9 mouse cellular contexts compared by ENCODE assay signal in genomic region chr17:34980655-34981054, GRCm38 (mm10). TPM values are rescaled to one million over a fixed set of nuclear protein-coding genes. Genes with fewer than 3 reads are reported as not detected.
DNase-seq lines count a peak whose midpoint lies in the region; ATAC-seq lines count a peak whose summit lies in the region.
"Had no signal": no experiment of that assay in that cellular context is flagged by ENCODE, and none has a peak within 500 bp of the region (broad histone marks: within the 10 kb centered on the region; RNA-seq: fewer than 3 reads in every experiment).

No protein-coding gene starts in this region.

- ATAC-seq in embryonic facial prominence, embryonic 13.5 days (ENCODE audit: insufficient number of reproducible peaks, insufficient read depth, low FRiP score, low TSS enrichment, low read depth), result no peak
- no peak for ATAC-seq in hindbrain, embryonic 16.5 days
- no peak for ATAC-seq in liver, embryonic 16.5 days (ENCODE audit: low read depth)

- H3K9me3 ChIP-seq in embryonic facial prominence, embryonic 13.5 days, result no peaks in the 10 kb centered on the region
- H3K9me3 ChIP-seq in hindbrain, embryonic 16.5 days (ENCODE audit: control insufficient read depth, low read length), result no peaks in the 10 kb centered on the region
- H3K9me3 ChIP-seq in liver, embryonic 16.5 days (replicated peaks; ENCODE audit: control insufficient read depth, low read length), result no peaks in the 10 kb centered on the region

- peaks cover 13% of the 10 kb centered on the region for H3K4me1 ChIP-seq in embryonic facial prominence, embryonic 13.5 days
- H3K4me1 ChIP-seq in hindbrain, embryonic 16.5 days (ENCODE audit: control insufficient read depth, insufficient read depth, low read depth, low read length), result peaks cover 17% of the 10 kb centered on the region
- peaks cover 27% of the 10 kb centered on the region for H3K4me1 ChIP-seq in liver, embryonic 16.5 days (ENCODE audit: control insufficient read depth, low read depth, low read length)

- peak overlapping the region; percentile 88 for H3K4me2 ChIP-seq in embryonic facial prominence, embryonic 13.5 days
- peak overlapping the region; percentile 70 for H3K4me2 ChIP-seq in hindbrain, embryonic 16.5 days (ENCODE audit: low read length)
- peak overlapping the region; percentile 86 for H3K4me2 ChIP-seq in liver, embryonic 16.5 days (ENCODE audit: low read depth, low read length)

- H3K9ac ChIP-seq in embryonic facial prominence, embryonic 13.5 days, result peak overlapping the region; percentile 94
- H3K9ac ChIP-seq in hindbrain, embryonic 16.5 days (ENCODE audit: low read depth, low read length), result peak overlapping the region; percentile 93
- H3K9ac ChIP-seq in liver, embryonic 16.5 days (ENCODE audit: low read depth, low read length), result peak overlapping the region; percentile 89

- WGBS in embryonic facial prominence, embryonic 13.5 days, result 10% methylated on average over 2 of the region's 2 CpGs
- WGBS in hindbrain, embryonic 16.5 days, result 17% methylated on average over 2 of the region's 2 CpGs
- WGBS in liver, embryonic 16.5 days (ENCODE audit: insufficient replicate concordance), result 15% methylated on average over 2 of the region's 2 CpGs

- H3K27ac ChIP-seq in embryonic facial prominence, embryonic 13.5 days, result no peak overlapping the region
- no peak overlapping the region for H3K27ac ChIP-seq in hindbrain, embryonic 16.5 days (ENCODE audit: low read depth, low read length)
- peak overlapping the region; percentile 96 for H3K27ac ChIP-seq in liver, embryonic 16.5 days (ENCODE audit: low read length)

- H3K27me3 ChIP-seq in embryonic facial prominence, embryonic 13.5 days, result no peaks in the 10 kb centered on the region
- no peaks in the 10 kb centered on the region for H3K27me3 ChIP-seq in hindbrain, embryonic 16.5 days (replicated peaks; ENCODE audit: control insufficient read depth, insufficient read depth, low read length)
- no peaks in the 10 kb centered on the region for H3K27me3 ChIP-seq in liver, embryonic 16.5 days (ENCODE audit: control insufficient read depth, insufficient read depth, low read depth, low read length)

- peaks cover 11% of the 10 kb centered on the region for H3K36me3 ChIP-seq in embryonic facial prominence, embryonic 13.5 days
- peaks cover 4% of the 10 kb centered on the region; the same call in 1 of the 2 replicates for H3K36me3 ChIP-seq in hindbrain, embryonic 16.5 days (ENCODE audit: control insufficient read depth, insufficient read depth, low read length)
- peaks cover 8% of the 10 kb centered on the region for H3K36me3 ChIP-seq in liver, embryonic 16.5 days (ENCODE audit: control insufficient read depth, insufficient read depth)

- peak; percentile 45 for DNase-seq in adrenal gland, postnatal 14 days
- no peak for DNase-seq in adrenal gland, postnatal 4 days (ENCODE audit: low spot score in 2 of 2)
- peak; percentile 30 to 51 for DNase-seq in CD8-positive naive resting alpha-beta T cell, adult 2 months (ENCODE audit: low read depth in 2 of 2, low spot score in 2 of 2)
- DNase-seq in retina, postnatal 1 day, result peak; percentile 75
- no peak for DNase-seq in gastrocnemius, postnatal 4 days (ENCODE audit: low spot score in 2 of 2)

- H3K4me3 ChIP-seq in embryonic facial prominence, embryonic 13.5 days, result peak overlapping the region; percentile 87
- peak overlapping the region; percentile 76 for H3K4me3 ChIP-seq in hindbrain, embryonic 16.5 days (ENCODE audit: low read length)
- peak overlapping the region; percentile 91 for H3K4me3 ChIP-seq in liver, embryonic 16.5 days (ENCODE audit: low read depth, low read length)

RNA-seq across cellular contexts. Expression of gene Lsm2, which starts 1.0 kb away (rescaled TPM):
- 39.4 and 44.2 TPM in 2 replicates for total RNA-seq in adrenal gland, postnatal 14 days (2021)
- 10 to 100 TPM; 50.5 to 54.8 TPM for total RNA-seq in adrenal gland, postnatal 4 days (2021)
- 190 and 227 TPM in 2 replicates for polyA plus RNA-seq in embryonic facial prominence, embryonic 13.5 days (2015; fragmentation: Nextera tagmentation; extraction: Ambion mirVana)
- 106 and 113 TPM in 2 replicates for polyA plus RNA-seq in hindbrain, embryonic 16.5 days (2015; fragmentation: Nextera tagmentation; extraction: Ambion mirVana)
- polyA plus RNA-seq in liver, embryonic 16.5 days (2015; fragmentation: Nextera tagmentation; extraction: Ambion mirVana), result 97.6 and 103 TPM in 2 replicates
- total RNA-seq in gastrocnemius, postnatal 4 days (2021), result 10 to 100 TPM; 31.8 to 32.4 TPM

RNA-seq across cellular contexts. Expression of gene Hspa1l, which starts 8.2 kb away (rescaled TPM):
- total RNA-seq in adrenal gland, postnatal 14 days (2021), result 0.34 and 0.37 TPM in 2 replicates
- 1 to 10 TPM in 1 of 2 experiments, under 1 TPM in 1; 0.39 to 1.3 TPM for total RNA-seq in adrenal gland, postnatal 4 days (2021)
- polyA plus RNA-seq in embryonic facial prominence, embryonic 13.5 days (2015; fragmentation: Nextera tagmentation; extraction: Ambion mirVana), result 0.77 and 0.85 TPM in 2 replicates
- 1.4 and 1.6 TPM in 2 replicates for polyA plus RNA-seq in hindbrain, embryonic 16.5 days (2015; fragmentation: Nextera tagmentation; extraction: Ambion mirVana)
- 0.21 and 0.27 TPM in 2 replicates for polyA plus RNA-seq in liver, embryonic 16.5 days (2015; fragmentation: Nextera tagmentation; extraction: Ambion mirVana)
- 1 to 10 TPM; 5.8 to 6.1 TPM for total RNA-seq in gastrocnemius, postnatal 4 days (2021)

RNA-seq across cellular contexts. Expression of gene Hspa1a, which starts 8.7 kb away (rescaled TPM):
- 12.7 and 38.7 TPM in 2 replicates for total RNA-seq in adrenal gland, postnatal 14 days (2021)
- total RNA-seq in adrenal gland, postnatal 4 days (2021), result 10 to 100 TPM; 12.6 to 14.5 TPM
- 5.8 and 6.1 TPM in 2 replicates for polyA plus RNA-seq in embryonic facial prominence, embryonic 13.5 days (2015; fragmentation: Nextera tagmentation; extraction: Ambion mirVana)
- 15.3 and 18.1 TPM in 2 replicates for polyA plus RNA-seq in hindbrain, embryonic 16.5 days (2015; fragmentation: Nextera tagmentation; extraction: Ambion mirVana)
- polyA plus RNA-seq in liver, embryonic 16.5 days (2015; fragmentation: Nextera tagmentation; extraction: Ambion mirVana), result 0.87 and 1.5 TPM in 2 replicates
- total RNA-seq in gastrocnemius, postnatal 4 days (2021), result 1 to 10 TPM; 3.2 to 4.4 TPM

RNA-seq across cellular contexts. Expression of gene Gm20481, which starts 10.9 kb away (rescaled TPM):
- total RNA-seq in adrenal gland, postnatal 14 days (2021), result not detected in 2 replicates
- not detected for total RNA-seq in adrenal gland, postnatal 4 days (2021)
- not detected in 2 replicates for polyA plus RNA-seq in embryonic facial prominence, embryonic 13.5 days (2015; fragmentation: Nextera tagmentation; extraction: Ambion mirVana)
- polyA plus RNA-seq in hindbrain, embryonic 16.5 days (2015; fragmentation: Nextera tagmentation; extraction: Ambion mirVana), result not detected in 2 replicates
- polyA plus RNA-seq in liver, embryonic 16.5 days (2015; fragmentation: Nextera tagmentation; extraction: Ambion mirVana), result not detected in 2 replicates
- total RNA-seq in gastrocnemius, postnatal 4 days (2021), result not detected
- total RNA-seq: left cerebral cortex, postnatal 10 days had no signal

RNA-seq across cellular contexts. Expression of gene Vars, which starts 20.1 kb away (rescaled TPM):
- total RNA-seq in adrenal gland, postnatal 14 days (2021), result 55.3 and 71.7 TPM in 2 replicates
- 10 to 100 TPM; 77.9 to 89.1 TPM for total RNA-seq in adrenal gland, postnatal 4 days (2021)
- 102 and 112 TPM in 2 replicates for polyA plus RNA-seq in embryonic facial prominence, embryonic 13.5 days (2015; fragmentation: Nextera tagmentation; extraction: Ambion mirVana)
- 50.7 and 61.7 TPM in 2 replicates for polyA plus RNA-seq in hindbrain, embryonic 16.5 days (2015; fragmentation: Nextera tagmentation; extraction: Ambion mirVana)
- polyA plus RNA-seq in liver, embryonic 16.5 days (2015; fragmentation: Nextera tagmentation; extraction: Ambion mirVana), result 82.2 and 90.1 TPM in 2 replicates
- total RNA-seq in gastrocnemius, postnatal 4 days (2021), result 10 to 100 TPM; 50.8 to 58.3 TPM

Comparison
In these comparisons a context has a peak if more than half of its experiments do, and no peak if none do; other contexts are left out.
1. DNase-seq: peak in adrenal gland, postnatal 14 days (single experiment), CD8-positive naive resting alpha-beta T cell, adult 2 months (2 of 2) and retina, postnatal 1 day (single experiment); none in adrenal gland, postnatal 4 days (0 of 2) and gastrocnemius, postnatal 4 days (0 of 2).
2. Peak in every context shown above with its lines, with median percentiles within 50 percentile points of each other: H3K4me2 ChIP-seq, H3K4me3 ChIP-seq and H3K9ac ChIP-seq.